Mouse (Mus musculus): ENCODE measurements around the gene Rergl. TPM values are rescaled to one million over a fixed set of nuclear protein-coding genes. Genes with fewer than 3 reads are reported as not detected.

Gene Rergl
- polyA plus RNA-seq (2014; fragmentation: Illumina TruSeq; extraction: RNeasy Lipid Tissue Mini Kit (QIAGEN cat#74804); ENCODE audit: low read depth, low replicate concordance): 0.50 TPM

DNA sequence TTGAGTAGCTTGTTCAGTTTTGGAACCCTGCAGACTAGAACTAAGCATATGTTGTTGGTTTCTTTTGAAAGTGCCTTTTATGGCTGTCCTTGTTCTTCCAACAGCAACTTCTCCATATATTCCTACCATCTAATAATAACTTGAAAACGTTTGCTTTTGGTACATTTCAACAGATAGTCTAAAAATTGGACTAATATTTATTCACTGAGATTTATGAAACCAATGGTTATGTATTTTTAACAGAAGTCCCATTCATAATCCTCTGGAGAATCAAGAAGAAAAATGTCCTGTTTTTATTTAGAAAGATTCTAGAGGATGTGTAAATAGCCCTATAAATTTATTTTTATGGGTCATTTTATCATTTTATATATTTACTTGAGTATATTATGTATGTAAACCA, at the start of gene Rergl:
Rergl (minus strand) TSS at position 101 of the 400 bp plus-strand sequence.

Other genes with a start within 250 kb of the Rergl start
- 3.7 TPM for gene Pik3c2g, start 85.2 kb upstream of the Rergl start, polyA plus RNA-seq (2014; fragmentation: Illumina TruSeq; extraction: RNeasy Lipid Tissue Mini Kit (QIAGEN cat#74804); ENCODE audit: low read depth, low replicate concordance)

All from sigmoid colon, adult 10 weeks (tissue).